Comparison of ENCODE assay signal across 23 mouse cellular contexts in the genomic region with DNA sequence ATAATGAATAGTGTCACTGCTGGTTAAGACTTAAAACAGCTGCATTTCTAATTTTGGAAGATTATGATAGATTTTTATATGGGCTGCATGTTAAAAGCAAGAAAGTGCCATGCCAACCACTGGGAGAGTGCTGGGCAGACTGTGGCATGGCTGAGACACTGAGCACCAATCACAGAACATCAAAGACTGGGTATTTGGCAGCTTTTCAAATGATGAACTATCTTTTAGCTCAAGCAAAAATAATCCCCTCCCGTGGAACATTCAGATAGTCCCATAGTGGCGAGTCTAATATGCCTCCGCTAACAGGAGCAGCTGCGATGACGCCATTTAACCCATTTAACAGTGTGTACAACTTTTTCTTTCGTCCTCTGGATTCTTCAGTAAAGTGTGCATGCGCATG.
A peak's percentile ranks its signal among the peaks of the same experiment; 100 is the strongest.
DNase-seq lines count a peak whose midpoint lies in the region; ATAC-seq and TF ChIP-seq lines count a peak whose summit lies in the region.
"Had no signal": no experiment of that assay in that cellular context is flagged by ENCODE, and none has a peak within 500 bp of the region (broad histone marks: within the 10 kb centered on the region; RNA-seq: fewer than 3 reads in every experiment).

No protein-coding gene starts in this region.

- H3K4me1 ChIP-seq in forebrain, embryonic 13.5 days: no peaks in the 10 kb centered on the region
- no peaks in the 10 kb centered on the region for H3K4me1 ChIP-seq in forebrain, embryonic 12.5 days
- no peaks in the 10 kb centered on the region for H3K4me1 ChIP-seq in hindbrain, postnatal 0 days (ENCODE audit: insufficient read depth, low read length)
- H3K4me1 ChIP-seq in hindbrain, embryonic 12.5 days: no peaks in the 10 kb centered on the region
- no peaks in the 10 kb centered on the region for H3K4me1 ChIP-seq in forebrain, postnatal 0 days (ENCODE audit: insufficient read depth)
- H3K4me1 ChIP-seq: embryonic facial prominence, embryonic 13.5 days; hindbrain, embryonic 13.5 days; intestine, embryonic 15.5 days had no signal

- peak; percentile 54 for DNase-seq in hindbrain, postnatal 0 days (ENCODE audit: low spot score)
- peak; percentile 39 for DNase-seq in Muller cell, postnatal 12 days (ENCODE audit: inconsistent ontology term)
- peak; percentile 21 for DNase-seq in forebrain, postnatal 0 days
- DNase-seq: adrenal gland, adult 8-10 months; cerebellum, adult 8-10 months; cerebellum, postnatal 36 days; embryo, embryonic 11 days; gastrocnemius, postnatal 36 days; heart, adult 2 months; kidney, adult 8-10 months; kidney, postnatal 10 days; right cerebral cortex, postnatal 14 days; spleen, adult 18-20 months had no signal

- no peak for TF ChIP-seq CTCF in hindbrain, postnatal 0 days (IDR thresholded peaks at IDR 0.05; ENCODE audit: low read depth)
- no peak for TF ChIP-seq CTCF in forebrain, postnatal 0 days (IDR thresholded peaks at IDR 0.05; ENCODE audit: low read depth)

- H3K27me3 ChIP-seq in forebrain, embryonic 13.5 days: no peaks in the 10 kb centered on the region
- H3K27me3 ChIP-seq in forebrain, embryonic 12.5 days: no peaks in the 10 kb centered on the region
- no peaks in the 10 kb centered on the region for H3K27me3 ChIP-seq in hindbrain, postnatal 0 days (ENCODE audit: insufficient read depth, low read length)
- no peaks in the 10 kb centered on the region for H3K27me3 ChIP-seq in hindbrain, embryonic 12.5 days
- no peaks in the 10 kb centered on the region for H3K27me3 ChIP-seq in forebrain, postnatal 0 days (ENCODE audit: insufficient read depth, low read length)
- H3K27me3 ChIP-seq: embryonic facial prominence, embryonic 13.5 days; hindbrain, embryonic 13.5 days; intestine, embryonic 15.5 days had no signal

- no peak overlapping the region for H3K9ac ChIP-seq in forebrain, embryonic 13.5 days
- no peak overlapping the region for H3K9ac ChIP-seq in forebrain, embryonic 12.5 days
- no peak overlapping the region for H3K9ac ChIP-seq in hindbrain, postnatal 0 days (replicated peaks; ENCODE audit: low read length)
- no peak overlapping the region for H3K9ac ChIP-seq in hindbrain, embryonic 12.5 days
- no peak overlapping the region for H3K9ac ChIP-seq in forebrain, postnatal 0 days
- H3K9ac ChIP-seq: embryonic facial prominence, embryonic 13.5 days; hindbrain, embryonic 13.5 days; intestine, embryonic 15.5 days had no signal

- H3K36me3 ChIP-seq in forebrain, embryonic 13.5 days (ENCODE audit: poor library complexity, severe bottlenecking): no peaks in the 10 kb centered on the region
- no peaks in the 10 kb centered on the region for H3K36me3 ChIP-seq in forebrain, embryonic 12.5 days (replicated peaks)
- H3K36me3 ChIP-seq in hindbrain, postnatal 0 days (ENCODE audit: insufficient read depth, low read length): no peaks in the 10 kb centered on the region
- no peaks in the 10 kb centered on the region for H3K36me3 ChIP-seq in hindbrain, embryonic 12.5 days
- H3K36me3 ChIP-seq in forebrain, postnatal 0 days (ENCODE audit: insufficient read depth): no peaks in the 10 kb centered on the region
- H3K36me3 ChIP-seq: embryonic facial prominence, embryonic 13.5 days; hindbrain, embryonic 13.5 days; intestine, embryonic 15.5 days had no signal

- ATAC-seq in forebrain, embryonic 13.5 days: peak; percentile 57; the same call in 1 of the 2 replicates
- no peak for ATAC-seq in forebrain, embryonic 12.5 days (ENCODE audit: low FRiP score)
- no peak for ATAC-seq in hindbrain, postnatal 0 days
- no peak for ATAC-seq in hindbrain, embryonic 12.5 days (ENCODE audit: low FRiP score)
- ATAC-seq in forebrain, postnatal 0 days: peak; percentile 69
- ATAC-seq in erythroid progenitor cell, adult 5-6 weeks (replicated peaks; ENCODE audit: low FRiP score, poor library complexity, severe bottlenecking): no peak
- ATAC-seq: CD4-positive, CD25-positive, alpha-beta regulatory T cell, adult 4 months; intestine, embryonic 15.5 days had no signal

- H3K4me2 ChIP-seq in forebrain, embryonic 13.5 days: no peak overlapping the region
- H3K4me2 ChIP-seq in forebrain, embryonic 12.5 days: no peak overlapping the region
- H3K4me2 ChIP-seq in hindbrain, postnatal 0 days (ENCODE audit: low read depth, low read length): no peak overlapping the region
- no peak overlapping the region for H3K4me2 ChIP-seq in hindbrain, embryonic 12.5 days (replicated peaks)
- H3K4me2 ChIP-seq in forebrain, postnatal 0 days (ENCODE audit: low read depth): no peak overlapping the region
- H3K4me2 ChIP-seq: embryonic facial prominence, embryonic 13.5 days; hindbrain, embryonic 13.5 days; intestine, embryonic 15.5 days had no signal

- no peak overlapping the region for H3K27ac ChIP-seq in forebrain, embryonic 13.5 days
- H3K27ac ChIP-seq in forebrain, embryonic 12.5 days: no peak overlapping the region
- H3K27ac ChIP-seq in hindbrain, postnatal 0 days: no peak overlapping the region
- no peak overlapping the region for H3K27ac ChIP-seq in hindbrain, embryonic 12.5 days
- no peak overlapping the region for H3K27ac ChIP-seq in forebrain, postnatal 0 days (ENCODE audit: low read depth, low read length)
- H3K27ac ChIP-seq: embryonic facial prominence, embryonic 13.5 days; heart, adult 2 months; hindbrain, embryonic 13.5 days; intestine, embryonic 15.5 days; macrophage had no signal

- no peaks in the 10 kb centered on the region for H3K9me3 ChIP-seq in forebrain, embryonic 13.5 days (replicated peaks)
- no peaks in the 10 kb centered on the region for H3K9me3 ChIP-seq in forebrain, embryonic 12.5 days
- no peaks in the 10 kb centered on the region for H3K9me3 ChIP-seq in hindbrain, postnatal 0 days (ENCODE audit: low read length)
- no peaks in the 10 kb centered on the region for H3K9me3 ChIP-seq in hindbrain, embryonic 12.5 days (replicated peaks)
- H3K9me3 ChIP-seq in forebrain, postnatal 0 days (ENCODE audit: low read length): no peaks in the 10 kb centered on the region
- H3K9me3 ChIP-seq: embryonic facial prominence, embryonic 13.5 days; hindbrain, embryonic 13.5 days; intestine, embryonic 15.5 days had no signal

- no peak overlapping the region for H3K4me3 ChIP-seq in forebrain, embryonic 13.5 days
- no peak overlapping the region for H3K4me3 ChIP-seq in forebrain, embryonic 12.5 days (replicated peaks)
- H3K4me3 ChIP-seq in hindbrain, postnatal 0 days (ENCODE audit: low read length): no peak overlapping the region
- H3K4me3 ChIP-seq in hindbrain, embryonic 12.5 days: no peak overlapping the region
- no peak overlapping the region for H3K4me3 ChIP-seq in forebrain, postnatal 0 days (ENCODE audit: low read depth, low read length)
- H3K4me3 ChIP-seq: embryonic facial prominence, embryonic 13.5 days; erythroblast, embryonic 14.5 days; heart, adult 2 months; hindbrain, embryonic 13.5 days; intestine, embryonic 15.5 days had no signal

- 64% methylated on average over 7 of the region's 7 CpGs for WGBS in forebrain, embryonic 13.5 days
- WGBS in forebrain, embryonic 12.5 days: 74% methylated on average over 7 of the region's 7 CpGs
- WGBS in hindbrain, postnatal 0 days: 65% methylated on average over 7 of the region's 7 CpGs
- WGBS in hindbrain, embryonic 12.5 days: 89% methylated on average over 7 of the region's 7 CpGs
- 54% methylated on average over 7 of the region's 7 CpGs for WGBS in forebrain, postnatal 0 days

Comparison
In these comparisons a context has a peak if more than half of its experiments do, and no peak if none do; other contexts are left out.
1. ATAC-seq: peak in forebrain, embryonic 13.5 days (single experiment) and forebrain, postnatal 0 days (single experiment); none in forebrain, embryonic 12.5 days (single experiment), hindbrain, postnatal 0 days (single experiment), hindbrain, embryonic 12.5 days (single experiment) and erythroid progenitor cell, adult 5-6 weeks (single experiment).
2. Peak in every context shown above with its lines, with median percentiles within 50 percentile points of each other: DNase-seq.